Mouse (Mus musculus): ENCODE measurements at regions not wholly inside any gene's neighbourhood (a gene's known extent, or its start where the extent isn't known, plus 50 kb on each side); places are given as distances from the start of the nearest gene placed in this dataset.

- no peaks in the 10 kb centered on the region for H3K9me3 ChIP-seq
- H3K4me1 ChIP-seq, result no peaks in the 10 kb centered on the region
- 93% methylated on average over 6 of the region's 6 CpGs for WGBS
- H3K27ac ChIP-seq, result no peak overlapping the region
- H3K36me3 ChIP-seq, result no peaks in the 10 kb centered on the region
- H3K4me3 ChIP-seq, result no peak overlapping the region
- H3K27me3 ChIP-seq (ENCODE audit: insufficient read depth, poor library complexity, severe bottlenecking), result no peaks in the 10 kb centered on the region
- no peak for DNase-seq (ENCODE audit: low spot score)
Observed at GRCm38 (mm10) chr8:8418929-8419328, 242.1 kb downstream of the Efnb2 start.

- DNase-seq (ENCODE audit: low spot score), result no peak
- Histone ChIP-seq H3K36me3 (no peaks in the 10 kb centered on the region), H3K27me3 (ENCODE audit: insufficient read depth, poor library complexity, severe bottlenecking) (no peaks in the 10 kb centered on the region), H3K4me1 (no peaks in the 10 kb centered on the region), H3K27ac (no peak overlapping the region), H3K9me3 (no peaks in the 10 kb centered on the region), H3K4me3 (no peak overlapping the region)
- 85% methylated on average over 2 of the region's 2 CpGs for WGBS
Observed at GRCm38 (mm10) chr8:8418525-8418924, 242.5 kb downstream of the Efnb2 start.

- no peaks in the 10 kb centered on the region for H3K27me3 ChIP-seq (ENCODE audit: insufficient read depth, poor library complexity, severe bottlenecking)
- DNase-seq (ENCODE audit: low spot score), result no peak
- WGBS, result 57% methylated on average over 10 of the region's 10 CpGs
- no peak overlapping the region for H3K4me3 ChIP-seq
- H3K4me1 ChIP-seq, result no peaks in the 10 kb centered on the region
- H3K9me3 ChIP-seq, result no peaks in the 10 kb centered on the region
- H3K36me3 ChIP-seq, result no peaks in the 10 kb centered on the region
- H3K27ac ChIP-seq, result no peak overlapping the region
Observed at GRCm38 (mm10) chr8:8416092-8416701, 244.8 kb downstream of the Efnb2 start.

- Histone ChIP-seq H3K27me3 (ENCODE audit: insufficient read depth, poor library complexity, severe bottlenecking) (no peaks in the 10 kb centered on the region), H3K4me3 (no peak overlapping the region), H3K27ac (no peak overlapping the region), H3K9me3 (no peaks in the 10 kb centered on the region), H3K36me3 (no peaks in the 10 kb centered on the region), H3K4me1 (no peaks in the 10 kb centered on the region)
- DNase-seq (ENCODE audit: low spot score), result no peak
- WGBS, result 60% methylated on average over 3 of the region's 3 CpGs
Observed at GRCm38 (mm10) chr8:8407357-8407756, 253.7 kb downstream of the Efnb2 start.

GRCm38 (mm10) chr8:8403410-8403809 lies 257.6 kb downstream of the Efnb2 start:
- H3K27me3 ChIP-seq (ENCODE audit: insufficient read depth, poor library complexity, severe bottlenecking), result no peaks in the 10 kb centered on the region
- H3K36me3 ChIP-seq, result no peaks in the 10 kb centered on the region
- H3K27ac ChIP-seq, result no peak overlapping the region
- no peak for DNase-seq (ENCODE audit: low spot score)
- no peaks in the 10 kb centered on the region for H3K4me1 ChIP-seq
- H3K9me3 ChIP-seq, result no peaks in the 10 kb centered on the region
- no peak overlapping the region for H3K4me3 ChIP-seq
- 86% methylated on average over 3 of the region's 3 CpGs for WGBS

GRCm38 (mm10) chr8:8392303-8392702 lies 268.7 kb downstream of the Efnb2 start:
- no peaks in the 10 kb centered on the region for H3K4me1 ChIP-seq
- 86% methylated on average over 5 of the region's 5 CpGs for WGBS
- no peak for DNase-seq (ENCODE audit: low spot score)
- no peaks in the 10 kb centered on the region for H3K36me3 ChIP-seq
- no peak overlapping the region for H3K27ac ChIP-seq
- no peak overlapping the region for H3K4me3 ChIP-seq
- no peaks in the 10 kb centered on the region for H3K9me3 ChIP-seq
- no peaks in the 10 kb centered on the region; the same call in 1 of the 2 replicates for H3K27me3 ChIP-seq (ENCODE audit: insufficient read depth, poor library complexity, severe bottlenecking)

- Histone ChIP-seq H3K4me1 (no peaks in the 10 kb centered on the region), H3K4me3 (no peak overlapping the region), H3K36me3 (no peaks in the 10 kb centered on the region), H3K9me3 (no peaks in the 10 kb centered on the region), H3K27me3 (ENCODE audit: insufficient read depth, poor library complexity, severe bottlenecking) (no peaks in the 10 kb centered on the region; the same call in 1 of the 2 replicates), H3K27ac (no peak overlapping the region)
- no peak for DNase-seq (ENCODE audit: low spot score)
- WGBS, result 78% methylated on average over 9 of the region's 9 CpGs
Observed at GRCm38 (mm10) chr8:8391321-8391720, 269.7 kb downstream of the Efnb2 start.

GRCm38 (mm10) chr8:8378248-8378647 lies 282.8 kb downstream of the Efnb2 start:
- Histone ChIP-seq H3K9me3 (no peaks in the 10 kb centered on the region), H3K4me3 (no peak overlapping the region), H3K36me3 (no peaks in the 10 kb centered on the region), H3K27me3 (ENCODE audit: insufficient read depth, poor library complexity, severe bottlenecking) (no peaks in the 10 kb centered on the region), H3K27ac (no peak overlapping the region), H3K4me1 (no peaks in the 10 kb centered on the region)
- DNase-seq (ENCODE audit: low spot score), result no peak
- 53% methylated on average over 4 of the region's 4 CpGs for whole genome bisulfite sequencing

- H3K4me1 ChIP-seq, result no peaks in the 10 kb centered on the region
- no peak overlapping the region for H3K27ac ChIP-seq
- H3K9me3 ChIP-seq, result no peaks in the 10 kb centered on the region
- H3K36me3 ChIP-seq, result no peaks in the 10 kb centered on the region
- no peak overlapping the region for H3K4me3 ChIP-seq
- DNase-seq (ENCODE audit: low spot score), result no peak
- 75% methylated on average over 3 of the region's 3 CpGs for WGBS
- H3K27me3 ChIP-seq (ENCODE audit: insufficient read depth, poor library complexity, severe bottlenecking), result no peaks in the 10 kb centered on the region
Observed at GRCm38 (mm10) chr8:8376791-8377190, 284.3 kb downstream of the Efnb2 start.

GRCm38 (mm10) chr8:8376379-8376778 lies 284.7 kb downstream of the Efnb2 start:
- H3K27me3 ChIP-seq (ENCODE audit: insufficient read depth, poor library complexity, severe bottlenecking), result no peaks in the 10 kb centered on the region
- no peaks in the 10 kb centered on the region for H3K4me1 ChIP-seq
- H3K36me3 ChIP-seq, result no peaks in the 10 kb centered on the region
- no peak overlapping the region for H3K4me3 ChIP-seq
- DNase-seq (ENCODE audit: low spot score), result no peak
- H3K9me3 ChIP-seq, result no peaks in the 10 kb centered on the region
- no peak overlapping the region for H3K27ac ChIP-seq
- 59% methylated on average over 2 of the region's 2 CpGs for WGBS

GRCm38 (mm10) chr8:8367282-8367871 lies 293.7 kb downstream of the Efnb2 start:
- Histone ChIP-seq H3K4me1 (no peaks in the 10 kb centered on the region), H3K9me3 (no peaks in the 10 kb centered on the region), H3K36me3 (no peaks in the 10 kb centered on the region), H3K4me3 (no peak overlapping the region), H3K27ac (no peak overlapping the region), H3K27me3 (ENCODE audit: insufficient read depth, poor library complexity, severe bottlenecking) (no peaks in the 10 kb centered on the region)
- 84% methylated on average over 4 of the region's 4 CpGs for WGBS
- DNase-seq (ENCODE audit: low spot score), result no peak

- no peaks in the 10 kb centered on the region for H3K36me3 ChIP-seq
- no peak overlapping the region for H3K27ac ChIP-seq
- no peaks in the 10 kb centered on the region for H3K27me3 ChIP-seq (ENCODE audit: insufficient read depth, poor library complexity, severe bottlenecking)
- no peaks in the 10 kb centered on the region for H3K9me3 ChIP-seq
- DNase-seq (ENCODE audit: low spot score), result no peak
- WGBS, result 67% methylated on average over 7 of the region's 7 CpGs
- H3K4me1 ChIP-seq, result no peaks in the 10 kb centered on the region
- no peak overlapping the region for H3K4me3 ChIP-seq
Observed at GRCm38 (mm10) chr8:8361941-8362537, 299.0 kb downstream of the Efnb2 start.

- no peaks in the 10 kb centered on the region for H3K36me3 ChIP-seq
- no peaks in the 10 kb centered on the region for H3K27me3 ChIP-seq (ENCODE audit: insufficient read depth, poor library complexity, severe bottlenecking)
- H3K4me3 ChIP-seq, result no peak overlapping the region
- H3K4me1 ChIP-seq, result no peaks in the 10 kb centered on the region
- no peak overlapping the region for H3K27ac ChIP-seq
- H3K9me3 ChIP-seq, result no peaks in the 10 kb centered on the region
- DNase-seq (ENCODE audit: low spot score), result no peak
Observed at GRCm38 (mm10) chr8:8360586-8360985, 300.5 kb downstream of the Efnb2 start.
